Mouse (Mus musculus) heart, adult 2 months (tissue): Measurements from ENCODE around the gene Il10ra.

ENCODE experiments used
- CTCF ChIP-seq: fragments of 200-600 bp; IDR thresholded peaks from 2 replicates; pipeline ENCODE4 v1.8.1; 2022; ENCODE audit warnings: antibody characterized with exemption, mild to moderate bottlenecking, moderate library complexity
- EP300 ChIP-seq: fragments of 200-500 bp; IDR thresholded peaks from 2 replicates; pipeline ENCODE4 v1.6.1; 2011; ENCODE audit warnings: low read depth, low read length, control low read depth; ENCODE audit not compliant: insufficient read depth

DNA sequence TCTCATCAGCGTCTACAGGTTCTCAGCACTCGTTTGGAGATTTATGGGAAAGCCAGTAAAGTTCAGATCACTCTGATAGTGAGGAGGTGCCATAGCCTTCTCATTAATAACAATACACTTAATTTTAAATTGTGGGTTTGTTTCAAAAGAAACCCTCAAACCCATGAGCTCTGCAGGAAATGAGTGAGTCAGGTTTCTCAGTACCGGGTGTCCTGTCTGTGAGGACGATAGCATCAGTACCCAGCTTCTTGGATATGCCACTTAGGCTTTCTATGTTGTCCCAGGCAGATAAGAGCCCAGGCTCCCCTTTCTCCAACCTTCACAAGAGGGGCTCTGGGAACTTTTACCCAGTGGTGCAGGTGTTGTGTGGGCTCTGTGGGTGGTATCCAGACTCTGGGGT, 17.0 kb downstream of the Il10ra start:
- TF ChIP-seq CTCF (no peak), EP300 (no peak)
